Mouse (Mus musculus) intestine, embryonic 15.5 days (tissue): Measurements from ENCODE around the gene Fxyd2. TPM values are rescaled to one million over a fixed set of nuclear protein-coding genes. Genes with fewer than 3 reads are reported as not detected.

Experiments used
- ATAC-seq: fragments of 200-750 bp; cut with Nextera tagmentation; 2 replicates; pipeline ENCODE4 v1.8.0; 2017; ENCODE audit warnings: moderate TSS enrichment, moderate library complexity
- H3K27ac ChIP-seq: fragments of 300-500 bp; sonication (generic); 2 replicates; pipeline ENCODE4 v1.5.1; 2015; ENCODE audit warnings: mild to moderate bottlenecking, inconsistent platforms
- H3K27me3 ChIP-seq: fragments of 300-500 bp; sonication (generic); replicated peaks from 2 replicates; pipeline ENCODE4 v1.6.1; 2015; ENCODE audit warnings: inconsistent platforms
- H3K36me3 ChIP-seq: fragments of 300-500 bp; sonication (generic); 2 replicates; pipeline ENCODE4 v1.6.1; 2015; ENCODE audit warnings: inconsistent platforms
- H3K4me1 ChIP-seq: fragments of 300-500 bp; sonication (generic); replicated peaks from 2 replicates; pipeline ENCODE4 v1.6.1; 2015; ENCODE audit warnings: inconsistent platforms
- H3K4me2 ChIP-seq: fragments of 300-500 bp; sonication (generic); replicated peaks from 2 replicates; pipeline ENCODE4 v1.6.1; 2015; ENCODE audit warnings: mild to moderate bottlenecking, inconsistent platforms
- H3K4me3 ChIP-seq: fragments of 300-500 bp; sonication (generic); replicated peaks from 2 replicates; pipeline ENCODE4 v1.5.1; 2015; ENCODE audit warnings: inconsistent platforms
- H3K9ac ChIP-seq: fragments of 300-500 bp; sonication (generic); 2 replicates; pipeline ENCODE4 v1.6.1; 2015; ENCODE audit warnings: inconsistent platforms
- H3K9me3 ChIP-seq: fragments of 300-500 bp; sonication (generic); 2 replicates; pipeline ENCODE4 v1.6.1; 2016; ENCODE audit warnings: inconsistent platforms
- WGBS: fragments of 180-500 bp; shearing (Covaris S2); methylation state at CpG from one replicate; pipeline ENCODE4 v1.1.7; 2015; 5-methylcytosine and 5-hydroxymethylcytosine counted together
- polyA plus RNA-seq: library from polyadenylated mRNA; unstranded; fragments of >200 nt; fragmentation: Nextera tagmentation; extraction: Ambion mirVana; gene quantifications from 2 replicates; pipeline ENCODE4 v1.2.1, GENCODE M21; 2015

The Fxyd2 gene
- polyA plus RNA-seq, 1 experiment from 2014 or later: 3.0 TPM

GRCm38 (mm10) chr9:45434171-45434570, 34.7 kb downstream of the Fxyd2 start:
- 78% methylated on average over 2 of the region's 2 CpGs for WGBS
- peaks cover 14% of the 10 kb centered on the region for H3K4me1 ChIP-seq
- no peaks in the 10 kb centered on the region for H3K36me3 ChIP-seq
- no peak overlapping the region for H3K4me2 ChIP-seq
- H3K27ac ChIP-seq: no peak overlapping the region
- H3K9ac ChIP-seq: no peak overlapping the region
- ATAC-seq: no peak
- H3K4me3 ChIP-seq: no peak overlapping the region
- H3K27me3 ChIP-seq: peaks cover 36% of the 10 kb centered on the region
- H3K9me3 ChIP-seq: no peaks in the 10 kb centered on the region

GRCm38 (mm10) chr9:45439025-45439424, 39.6 kb downstream of the Fxyd2 start:
- 59% methylated on average over 4 of the region's 4 CpGs for WGBS
- Histone ChIP-seq H3K9ac (no peak overlapping the region), H3K4me3 (no peak overlapping the region), H3K36me3 (no peaks in the 10 kb centered on the region), H3K27ac (no peak overlapping the region), H3K9me3 (no peaks in the 10 kb centered on the region), H3K4me1 (0 out of 2 replicates have a peak, but pooled peaks cover 2% of the 10 kb centered on the region), H3K4me2 (no peak overlapping the region), H3K27me3 (no peaks in the 10 kb centered on the region)
- ATAC-seq: no peak

- no peak for ATAC-seq
- 64% methylated on average over 16 of the region's 16 CpGs for WGBS
- Histone ChIP-seq H3K4me1 (0 out of 2 replicates have a peak, but pooled peaks cover 2% of the 10 kb centered on the region), H3K4me3 (no peak overlapping the region), H3K36me3 (no peaks in the 10 kb centered on the region), H3K27me3 (no peaks in the 10 kb centered on the region), H3K9ac (no peak overlapping the region), H3K27ac (no peak overlapping the region), H3K4me2 (no peak overlapping the region), H3K9me3 (no peaks in the 10 kb centered on the region)
Measured at GRCm38 (mm10) chr9:45440083-45440784, 40.8 kb downstream of the Fxyd2 start.

- no peak overlapping the region for H3K4me2 ChIP-seq
- no peaks in the 10 kb centered on the region for H3K36me3 ChIP-seq
- no peak overlapping the region for H3K27ac ChIP-seq
- H3K4me3 ChIP-seq: no peak overlapping the region
- no peak overlapping the region for H3K9ac ChIP-seq
- no peaks in the 10 kb centered on the region for H3K9me3 ChIP-seq
- peak; percentile 71 for ATAC-seq
- H3K27me3 ChIP-seq: no peaks in the 10 kb centered on the region; the same call in 1 of the 2 replicates
- peaks cover 2% of the 10 kb centered on the region; the same call in 1 of the 2 replicates for H3K4me1 ChIP-seq
- 50% methylated on average over 5 of the region's 5 CpGs for WGBS
Measured at GRCm38 (mm10) chr9:45444251-45444798, 44.9 kb downstream of the Fxyd2 start.

GRCm38 (mm10) chr9:45449658-45450057, 50.2 kb downstream of the Fxyd2 start:
- H3K27me3 ChIP-seq: no peaks in the 10 kb centered on the region; the same call in 1 of the 2 replicates
- H3K4me2 ChIP-seq: no peak overlapping the region
- no peak overlapping the region for H3K27ac ChIP-seq
- H3K9ac ChIP-seq: no peak overlapping the region
- no peaks in the 10 kb centered on the region; the same call in 1 of the 2 replicates for H3K4me1 ChIP-seq
- no peaks in the 10 kb centered on the region for H3K36me3 ChIP-seq
- no peaks in the 10 kb centered on the region for H3K9me3 ChIP-seq
- H3K4me3 ChIP-seq: no peak overlapping the region
- ATAC-seq: no peak
- 80% methylated on average over 4 of the region's 4 CpGs for WGBS

GRCm38 (mm10) chr9:45451346-45451745, 51.9 kb downstream of the Fxyd2 start:
- H3K27ac ChIP-seq: no peak overlapping the region
- WGBS: 88% methylated on average over 4 of the region's 4 CpGs
- H3K4me3 ChIP-seq: no peak overlapping the region
- no peaks in the 10 kb centered on the region for H3K9me3 ChIP-seq
- H3K4me1 ChIP-seq: no peaks in the 10 kb centered on the region; the same call in 1 of the 2 replicates
- no peaks in the 10 kb centered on the region for H3K36me3 ChIP-seq
- H3K9ac ChIP-seq: no peak overlapping the region
- H3K27me3 ChIP-seq: no peaks in the 10 kb centered on the region; the same call in 1 of the 2 replicates
- no peak for ATAC-seq
- no peak overlapping the region for H3K4me2 ChIP-seq

- no peaks in the 10 kb centered on the region for H3K9me3 ChIP-seq
- H3K4me2 ChIP-seq: no peak overlapping the region
- no peaks in the 10 kb centered on the region for H3K27me3 ChIP-seq
- H3K36me3 ChIP-seq: no peaks in the 10 kb centered on the region
- no peak overlapping the region for H3K9ac ChIP-seq
- no peak overlapping the region for H3K27ac ChIP-seq
- no peak overlapping the region for H3K4me3 ChIP-seq
- WGBS: 84% methylated on average over 10 of the region's 10 CpGs
- no peaks in the 10 kb centered on the region for H3K4me1 ChIP-seq
- no peak for ATAC-seq
Measured at GRCm38 (mm10) chr9:45454032-45454431, 54.6 kb downstream of the Fxyd2 start.

GRCm38 (mm10) chr9:45454889-45455610, 55.6 kb downstream of the Fxyd2 start:
- H3K4me1 ChIP-seq: no peaks in the 10 kb centered on the region
- WGBS: 76% methylated on average over 8 of the region's 8 CpGs
- H3K36me3 ChIP-seq: no peaks in the 10 kb centered on the region
- H3K9me3 ChIP-seq: no peaks in the 10 kb centered on the region
- no peak overlapping the region for H3K4me2 ChIP-seq
- H3K9ac ChIP-seq: no peak overlapping the region
- no peak overlapping the region for H3K27ac ChIP-seq
- no peaks in the 10 kb centered on the region for H3K27me3 ChIP-seq
- no peak for ATAC-seq
- no peak overlapping the region for H3K4me3 ChIP-seq

- 31% methylated on average over 7 of the region's 7 CpGs for WGBS
- no peaks in the 10 kb centered on the region for H3K4me1 ChIP-seq
- H3K27me3 ChIP-seq: no peaks in the 10 kb centered on the region
- no peak overlapping the region for H3K4me3 ChIP-seq
- no peak overlapping the region for H3K4me2 ChIP-seq
- H3K9me3 ChIP-seq: no peaks in the 10 kb centered on the region
- H3K36me3 ChIP-seq: no peaks in the 10 kb centered on the region
- ATAC-seq: no peak
- no peak overlapping the region for H3K9ac ChIP-seq
- H3K27ac ChIP-seq: no peak overlapping the region
Measured at GRCm38 (mm10) chr9:45457200-45457599, 57.7 kb downstream of the Fxyd2 start.

- no peaks in the 10 kb centered on the region for H3K36me3 ChIP-seq
- no peak for ATAC-seq
- no peaks in the 10 kb centered on the region for H3K9me3 ChIP-seq
- no peak overlapping the region for H3K4me3 ChIP-seq
- WGBS: 74% methylated on average over 14 of the region's 14 CpGs
- no peaks in the 10 kb centered on the region for H3K27me3 ChIP-seq
- no peak overlapping the region for H3K4me2 ChIP-seq
- no peak overlapping the region for H3K9ac ChIP-seq
- no peaks in the 10 kb centered on the region for H3K4me1 ChIP-seq
- no peak overlapping the region for H3K27ac ChIP-seq
Measured at GRCm38 (mm10) chr9:45458363-45458762, 58.9 kb downstream of the Fxyd2 start.
